Mouse (Mus musculus): ENCODE data around the gene Bcap31. TPM values are rescaled to one million over a fixed set of nuclear protein-coding genes. Genes with fewer than 3 reads are reported as not detected.

The Bcap31 gene
- polyA plus RNA-seq, 1 experiment from 2014 or later = 235 TPM

- 33% methylated on average over 4 of the region's 4 CpGs for WGBS
- Histone ChIP-seq H3K4me2 (no peak overlapping the region), H3K9me3 (ENCODE audit: low read depth, low read length) (no peaks in the 10 kb centered on the region), H3K4me3 (ENCODE audit: low read depth, low read length) (no peak overlapping the region), H3K27ac (ENCODE audit: low read depth) (no peak overlapping the region), H3K4me1 (ENCODE audit: insufficient read depth) (no peaks in the 10 kb centered on the region), H3K36me3 (ENCODE audit: insufficient read depth) (no peaks in the 10 kb centered on the region), H3K27me3 (ENCODE audit: insufficient read depth, low read length) (0 out of 2 replicates have a peak, but pooled peaks cover 5% of the 10 kb centered on the region), H3K9ac (no peak overlapping the region)
- no peak for TF ChIP-seq CTCF (IDR thresholded peaks at IDR 0.05; ENCODE audit: low read depth)
- ATAC-seq (ENCODE audit: insufficient read depth) (no peak), DNase-seq (no peak)
Observed at GRCm38 (mm10) chrX:73645121-73645520, 70.9 kb downstream of the Bcap31 start.

- Histone ChIP-seq H3K36me3 (ENCODE audit: insufficient read depth) (no peaks in the 10 kb centered on the region), H3K4me3 (ENCODE audit: low read depth, low read length) (peak overlapping the region; percentile 37), H3K9ac (peak overlapping the region; percentile 23), H3K27me3 (ENCODE audit: insufficient read depth, low read length) (peaks cover 32% of the 10 kb centered on the region), H3K27ac (ENCODE audit: low read depth) (no peak overlapping the region), H3K9me3 (ENCODE audit: low read depth, low read length) (no peaks in the 10 kb centered on the region), H3K4me1 (ENCODE audit: insufficient read depth) (no peaks in the 10 kb centered on the region), H3K4me2 (peak overlapping the region; percentile 68)
- no peak for TF ChIP-seq CTCF (IDR thresholded peaks at IDR 0.05; ENCODE audit: low read depth)
- 17% methylated on average over 40 of the region's 41 CpGs for WGBS
- ATAC-seq (ENCODE audit: insufficient read depth) (peak; percentile 30), DNase-seq (peak; percentile 39)
Observed at GRCm38 (mm10) chrX:73639901-73640469, 76.0 kb downstream of the Bcap31 start.

GRCm38 (mm10) chrX:73639255-73639675 is 76.7 kb downstream of the Bcap31 start, which contains the start of gene Dusp9:
Gene Dusp9 (plus strand): TSS chrX:73639419.
- 8% methylated on average over 27 of the region's 28 CpGs for WGBS
- Histone ChIP-seq H3K27me3 (ENCODE audit: insufficient read depth, low read length) (peaks cover 32% of the 10 kb centered on the region), H3K4me3 (ENCODE audit: low read depth, low read length) (peak within 1 kb of the TSS; percentile 37), H3K9me3 (ENCODE audit: low read depth, low read length) (no peaks in the 10 kb centered on the region), H3K4me2 (peak within 1 kb of the TSS; percentile 68), H3K4me1 (ENCODE audit: insufficient read depth) (no peaks in the 10 kb centered on the region), H3K36me3 (ENCODE audit: insufficient read depth) (no peaks in the 10 kb centered on the region), H3K9ac (peak within 1 kb of the TSS; percentile 53), H3K27ac (ENCODE audit: low read depth) (no peak within 1 kb of the TSS)
- TF ChIP-seq CTCF (IDR thresholded peaks at IDR 0.05; ENCODE audit: low read depth) = no peak
- peak; percentile 73 for DNase-seq
- peak; percentile 82 for ATAC-seq (ENCODE audit: insufficient read depth)

- no peaks in the 10 kb centered on the region for H3K4me1 ChIP-seq (ENCODE audit: insufficient read depth)
- H3K4me3 ChIP-seq (ENCODE audit: low read depth, low read length) = peak overlapping the region; percentile 26; the same call in 1 of the 2 replicates
- H3K36me3 ChIP-seq (ENCODE audit: insufficient read depth) = no peaks in the 10 kb centered on the region
- H3K9me3 ChIP-seq (ENCODE audit: low read depth, low read length) = no peaks in the 10 kb centered on the region
- 12% methylated on average over 17 of the region's 19 CpGs for WGBS
- ATAC-seq (ENCODE audit: insufficient read depth) (no peak; the same call in 1 of the 2 replicates), DNase-seq (peak; percentile 13)
- no peak overlapping the region for H3K27ac ChIP-seq (ENCODE audit: low read depth)
- H3K9ac ChIP-seq = peak overlapping the region; percentile 20; the same call in 1 of the 2 replicates
- H3K4me2 ChIP-seq = peak overlapping the region; percentile 64
- peaks cover 32% of the 10 kb centered on the region for H3K27me3 ChIP-seq (ENCODE audit: insufficient read depth, low read length)
- TF ChIP-seq CTCF (IDR thresholded peaks at IDR 0.05; ENCODE audit: low read depth) = no peak
Observed at GRCm38 (mm10) chrX:73637415-73637814, 78.6 kb downstream of the Bcap31 start.

Other genes with a start within 250 kb of the Bcap31 start
- gene Bgn, start 232.6 kb downstream of the Bcap31 start, polyA plus RNA-seq (2014; fragmentation: Nextera tagmentation; extraction: Ambion mirVana) = 192 and 196 TPM in 2 replicates
- gene Atp2b3, start 213.1 kb downstream of the Bcap31 start, polyA plus RNA-seq (2014; fragmentation: Nextera tagmentation; extraction: Ambion mirVana) = 0.05 TPM in 1 of 2 replicates, not detected in the other
- gene Dusp9, start 76.8 kb downstream of the Bcap31 start, polyA plus RNA-seq (2014; fragmentation: Nextera tagmentation; extraction: Ambion mirVana) = 4.1 and 6.6 TPM in 2 replicates
- gene Pnck, start 56.1 kb downstream of the Bcap31 start, polyA plus RNA-seq (2014; fragmentation: Nextera tagmentation; extraction: Ambion mirVana) = 12.0 and 14.0 TPM in 2 replicates
- gene Slc6a8, start 43.0 kb downstream of the Bcap31 start, polyA plus RNA-seq (2014; fragmentation: Nextera tagmentation; extraction: Ambion mirVana) = 7.4 and 10.6 TPM in 2 replicates
- gene Abcd1, start 422 bp upstream of the Bcap31 start, polyA plus RNA-seq (2014; fragmentation: Nextera tagmentation; extraction: Ambion mirVana) = 15.5 and 15.6 TPM in 2 replicates
- gene Plxnb3, start 40.9 kb upstream of the Bcap31 start, polyA plus RNA-seq (2014; fragmentation: Nextera tagmentation; extraction: Ambion mirVana) = 0.32 and 0.42 TPM in 2 replicates
- 1.2 and 2.1 TPM in 2 replicates for gene Srpk3, start 58.2 kb upstream of the Bcap31 start, polyA plus RNA-seq (2014; fragmentation: Nextera tagmentation; extraction: Ambion mirVana)
- gene Idh3g, start 70.7 kb upstream of the Bcap31 start, polyA plus RNA-seq (2014; fragmentation: Nextera tagmentation; extraction: Ambion mirVana) = 210 and 219 TPM in 2 replicates
- 187 and 199 TPM in 2 replicates for gene Ssr4, start 70.9 kb upstream of the Bcap31 start, polyA plus RNA-seq (2014; fragmentation: Nextera tagmentation; extraction: Ambion mirVana)
- gene Pdzd4, start 108.8 kb upstream of the Bcap31 start, polyA plus RNA-seq (2014; fragmentation: Nextera tagmentation; extraction: Ambion mirVana) = 0.99 and 1.3 TPM in 2 replicates
- not detected in 2 replicates for gene Avpr2, start 175.9 kb upstream of the Bcap31 start, polyA plus RNA-seq (2014; fragmentation: Nextera tagmentation; extraction: Ambion mirVana)
- 1.5 and 2.8 TPM in 2 replicates for gene L1cam, start 179.9 kb upstream of the Bcap31 start, polyA plus RNA-seq (2014; fragmentation: Nextera tagmentation; extraction: Ambion mirVana)
- gene Arhgap4, start 205.7 kb upstream of the Bcap31 start, polyA plus RNA-seq (2014; fragmentation: Nextera tagmentation; extraction: Ambion mirVana) = 2.6 TPM in 2 replicates
- gene Naa10, start 205.8 kb upstream of the Bcap31 start, polyA plus RNA-seq (2014; fragmentation: Nextera tagmentation; extraction: Ambion mirVana) = 137 and 146 TPM in 2 replicates
- gene Renbp, start 214.7 kb upstream of the Bcap31 start, polyA plus RNA-seq (2014; fragmentation: Nextera tagmentation; extraction: Ambion mirVana) = 28.9 and 33.6 TPM in 2 replicates

All from lung, embryonic 14.5 days (tissue).